Mouse (Mus musculus) limb, embryonic 14.5 days (tissue): ENCODE data around the gene Cacna1i. TPM values are rescaled to one million over a fixed set of nuclear protein-coding genes. Genes with fewer than 3 reads are reported as not detected.

Experiments
- ATAC-seq: fragments of 200-750 bp; cut with Nextera tagmentation; 2 replicates; pipeline ENCODE4 v1.8.0; 2017; ENCODE audit warnings: low read depth, moderate number of reproducible peaks, moderate TSS enrichment; ENCODE audit not compliant: low FRiP score
- DNase-seq: peaks from one replicate; pipeline ENCODE4 v3.0.0-alpha.2; 2015; ENCODE audit warnings: low spot score
- H3K27ac ChIP-seq: fragments of 300-500 bp; sonication (generic); replicated peaks from 2 replicates; pipeline ENCODE4 v1.5.1; 2014; ENCODE audit warnings: low read depth, mild to moderate bottlenecking, low read length, moderate library complexity, mixed read lengths
- H3K27me3 ChIP-seq: fragments of 300-500 bp; sonication (generic); 2 replicates; pipeline ENCODE4 v1.6.1; 2014; ENCODE audit warnings: low read length, mixed read lengths; ENCODE audit not compliant: control insufficient read depth, insufficient read depth
- H3K36me3 ChIP-seq: fragments of 300-500 bp; sonication (generic); 2 replicates; pipeline ENCODE4 v1.6.1; 2014; ENCODE audit warnings: mild to moderate bottlenecking, low read length, moderate library complexity, mixed read lengths; ENCODE audit not compliant: control insufficient read depth, insufficient read depth
- H3K4me1 ChIP-seq: fragments of 300-500 bp; sonication (generic); 2 replicates; pipeline ENCODE4 v1.6.1; 2014; ENCODE audit warnings: antibody characterized with exemption, low read length, mixed read lengths; ENCODE audit not compliant: control insufficient read depth, insufficient read depth
- H3K4me2 ChIP-seq: fragments of 300-500 bp; sonication (generic); replicated peaks from 2 replicates; pipeline ENCODE4 v1.6.1; 2014; ENCODE audit warnings: low read depth, mild to moderate bottlenecking, low read length, moderate library complexity; ENCODE audit not compliant: severe bottlenecking
- H3K4me3 ChIP-seq: fragments of 300-500 bp; sonication (generic); replicated peaks from 2 replicates; pipeline ENCODE4 v1.5.1; 2014; ENCODE audit warnings: low read length
- H3K9ac ChIP-seq: fragments of 300-500 bp; sonication (generic); 2 replicates; pipeline ENCODE4 v1.6.1; 2014; ENCODE audit warnings: mild to moderate bottlenecking, low read depth, low read length, moderate library complexity; ENCODE audit not compliant: severe bottlenecking
- H3K9me3 ChIP-seq: fragments of 300-500 bp; sonication (generic); 2 replicates; pipeline ENCODE4 v1.6.1; 2016; ENCODE audit warnings: low read length; ENCODE audit not compliant: control insufficient read depth
- POLR2A ChIP-seq: fragments of 200-500 bp; IDR thresholded peaks from 2 replicates; pipeline ENCODE4 v1.8.0; 2012; ENCODE audit warnings: inconsistent platforms, mild to moderate bottlenecking, moderate library complexity, borderline replicate concordance; ENCODE audit not compliant: insufficient read depth, insufficient read length; ENCODE audit errors: extremely low read depth
- WGBS: fragments of 180-500 bp; shearing (Covaris S2); extraction: QIAGEN DNeasy Blood & Tissue Kit; methylation state at CpG from one replicate; pipeline ENCODE4 v1.1.7; 2014; 5-methylcytosine and 5-hydroxymethylcytosine counted together
- polyA plus RNA-seq, 2 experiments: library from polyadenylated mRNA; depleted of rRNA in 1 of 2; stranded (reverse) in 1 of 2; unstranded in 1 of 2; fragments of >200 nt; fragmentation: Nextera tagmentation in 1 of 2; extraction: Ambion mirVana in 1 of 2; gene quantifications; 2 replicates each; pipeline versions ENCODE4 v1.2.1 to v1.2.3; 2012 to 2014

Cacna1i gene
- polyA plus RNA-seq, 2 experiments, result 0.03 to 0.34 TPM

GRCm38 (mm10) chr15:80314731-80315130 lies 27.7 kb downstream of the Cacna1i start:
- Histone ChIP-seq H3K9me3 (no peaks in the 10 kb centered on the region), H3K9ac (no peak overlapping the region), H3K36me3 (no peaks in the 10 kb centered on the region), H3K4me3 (no peak overlapping the region), H3K4me2 (no peak overlapping the region), H3K27me3 (no peaks in the 10 kb centered on the region), H3K4me1 (no peaks in the 10 kb centered on the region), H3K27ac (no peak overlapping the region)
- WGBS, result 38% methylated on average over 7 of the region's 7 CpGs
- no peak for ATAC-seq
- DNase-seq, result no peak
- TF ChIP-seq POLR2A, result no peak

GRCm38 (mm10) chr15:80316966-80317634 lies 30.1 kb downstream of the Cacna1i start:
- H3K4me1 ChIP-seq, result no peaks in the 10 kb centered on the region
- H3K9ac ChIP-seq, result no peak overlapping the region
- TF ChIP-seq POLR2A, result no peak
- WGBS, result 80% methylated on average over 6 of the region's 6 CpGs
- H3K27ac ChIP-seq, result no peak overlapping the region
- no peak for DNase-seq
- H3K27me3 ChIP-seq, result no peaks in the 10 kb centered on the region
- H3K36me3 ChIP-seq, result no peaks in the 10 kb centered on the region
- H3K4me3 ChIP-seq, result no peak overlapping the region
- no peak for ATAC-seq
- H3K4me2 ChIP-seq, result no peak overlapping the region
- H3K9me3 ChIP-seq, result no peaks in the 10 kb centered on the region

- TF ChIP-seq POLR2A, result no peak
- Histone ChIP-seq H3K27me3 (no peaks in the 10 kb centered on the region), H3K9me3 (no peaks in the 10 kb centered on the region), H3K36me3 (no peaks in the 10 kb centered on the region), H3K4me3 (no peak overlapping the region), H3K4me2 (no peak overlapping the region), H3K4me1 (no peaks in the 10 kb centered on the region), H3K9ac (no peak overlapping the region), H3K27ac (no peak overlapping the region)
- DNase-seq (no peak), ATAC-seq (no peak)
- 44% methylated on average over 8 of the region's 8 CpGs for WGBS
Observed at GRCm38 (mm10) chr15:80317841-80318530, 30.9 kb downstream of the Cacna1i start.

GRCm38 (mm10) chr15:80318543-80319255 lies 31.7 kb downstream of the Cacna1i start:
- TF ChIP-seq POLR2A, result no peak
- H3K36me3 ChIP-seq, result no peaks in the 10 kb centered on the region
- no peak overlapping the region for H3K4me3 ChIP-seq
- no peaks in the 10 kb centered on the region for H3K4me1 ChIP-seq
- WGBS, result 3% methylated on average over 11 of the region's 11 CpGs
- no peak for DNase-seq
- no peaks in the 10 kb centered on the region for H3K9me3 ChIP-seq
- H3K27me3 ChIP-seq, result no peaks in the 10 kb centered on the region
- ATAC-seq, result no peak
- H3K27ac ChIP-seq, result no peak overlapping the region
- H3K4me2 ChIP-seq, result no peak overlapping the region
- H3K9ac ChIP-seq, result no peak overlapping the region

GRCm38 (mm10) chr15:80319315-80319714 lies 32.3 kb downstream of the Cacna1i start:
- TF ChIP-seq POLR2A, result no peak
- no peak overlapping the region for H3K27ac ChIP-seq
- H3K4me2 ChIP-seq, result no peak overlapping the region
- no peaks in the 10 kb centered on the region for H3K27me3 ChIP-seq
- H3K4me3 ChIP-seq, result no peak overlapping the region
- no peak for DNase-seq
- H3K4me1 ChIP-seq, result no peaks in the 10 kb centered on the region
- no peaks in the 10 kb centered on the region for H3K36me3 ChIP-seq
- no peaks in the 10 kb centered on the region for H3K9me3 ChIP-seq
- ATAC-seq, result no peak
- no peak overlapping the region for H3K9ac ChIP-seq
- 37% methylated on average over 2 of the region's 2 CpGs for WGBS
